Mouse (Mus musculus): ENCODE measurements around the gene Lcn2. TPM values are rescaled to one million over a fixed set of nuclear protein-coding genes. Genes with fewer than 3 reads are reported as not detected.

Gene Lcn2
- total and polyA plus RNA-seq, 2 experiments, result 10.0 to 29.3 TPM

DNA sequence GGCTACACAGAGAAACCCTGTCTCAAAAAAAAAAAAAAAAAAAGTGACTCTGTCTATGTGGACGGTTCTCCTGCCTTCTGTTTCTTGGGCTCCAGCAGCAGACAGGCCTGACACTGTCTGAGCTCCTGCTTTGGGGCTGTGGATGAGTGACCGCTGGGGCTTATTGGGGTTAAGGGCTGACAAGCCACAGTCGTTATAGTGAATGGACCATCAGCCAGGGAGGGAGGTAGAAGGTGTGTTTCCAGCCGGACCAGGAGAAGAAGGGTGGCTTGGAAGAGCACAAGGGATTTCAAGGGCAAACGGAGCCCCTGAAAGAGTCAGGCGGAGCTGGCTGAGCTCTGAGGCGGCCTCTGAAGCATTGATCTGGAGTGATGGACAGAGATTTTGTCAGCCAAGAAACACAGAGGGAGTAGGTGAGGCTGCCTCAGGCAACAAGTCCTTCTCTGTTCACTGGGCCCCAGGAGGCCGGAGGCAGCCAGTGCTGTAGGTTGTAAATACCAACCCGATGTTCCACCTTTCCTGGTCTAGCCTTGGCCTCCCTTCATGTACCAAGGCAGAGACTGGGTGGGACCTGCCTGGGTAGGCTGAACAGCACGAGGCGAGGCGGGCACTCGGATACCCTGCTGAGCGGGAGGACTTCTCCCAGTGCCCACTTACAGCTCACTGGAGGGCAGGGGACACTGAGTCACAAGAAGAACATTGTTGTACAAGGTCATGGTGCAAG lies 43.3 kb downstream of the Lcn2 start:
- Histone ChIP-seq H3K36me3 (ENCODE audit: control insufficient read depth, insufficient read depth, low read length) (no peaks in the 10 kb centered on the region), H3K9ac (ENCODE audit: low read depth, low read length) (no peak overlapping the region), H3K79me2 (ENCODE audit: control insufficient read depth, insufficient read depth, low read length) (no peaks in the 10 kb centered on the region), H3K27ac (replicated peaks; ENCODE audit: insufficient read depth, low read depth, low read length) (no peak overlapping the region), H3K27me3 (ENCODE audit: control insufficient read depth, insufficient read depth, low read length) (no peaks in the 10 kb centered on the region), H3K4me3 (ENCODE audit: insufficient read depth, low read depth, low read length) (no peak overlapping the region), H3K4me1 (ENCODE audit: control insufficient read depth, insufficient read depth, low read length) (no peaks in the 10 kb centered on the region)
- 83% methylated on average over 14 of the region's 14 CpGs for WGBS
- no peak for DNase-seq (ENCODE audit: extremely low read depth, low read depth, low spot score)
- TF ChIP-seq POLR2A (IDR thresholded peaks at IDR 0.05; ENCODE audit: extremely low read depth, insufficient read depth, low read length) (no peak), CTCF (IDR thresholded peaks at IDR 0.05; ENCODE audit: low read depth, low read length) (no peak)

DNA sequence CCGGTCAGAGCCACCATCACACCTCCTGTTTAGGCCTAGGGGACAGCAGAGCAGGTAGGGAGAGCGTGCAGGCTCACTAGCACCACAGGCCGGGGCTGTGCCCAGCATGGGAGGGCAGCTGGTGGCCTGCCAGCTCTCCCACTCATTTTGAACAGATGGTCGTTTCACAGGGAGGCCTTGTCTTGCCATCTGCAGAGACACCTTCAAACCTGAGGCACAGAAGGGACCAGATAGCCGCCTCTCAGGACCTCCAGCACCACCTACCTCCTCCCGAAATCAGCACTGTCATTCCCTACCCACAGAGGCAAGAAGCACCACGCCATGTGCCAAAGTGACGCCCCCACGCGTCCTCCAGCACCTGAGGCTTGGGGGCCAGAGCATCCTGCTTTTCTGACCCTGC lies 44.0 kb downstream of the Lcn2 start:
- WGBS, result 87% methylated on average over 10 of the region's 10 CpGs
- no peaks in the 10 kb centered on the region for H3K36me3 ChIP-seq (ENCODE audit: control insufficient read depth, insufficient read depth, low read length)
- no peaks in the 10 kb centered on the region for H3K27me3 ChIP-seq (ENCODE audit: control insufficient read depth, insufficient read depth, low read length)
- no peak overlapping the region for H3K27ac ChIP-seq (replicated peaks; ENCODE audit: insufficient read depth, low read depth, low read length)
- H3K4me3 ChIP-seq (ENCODE audit: insufficient read depth, low read depth, low read length), result no peak overlapping the region
- H3K4me1 ChIP-seq (ENCODE audit: control insufficient read depth, insufficient read depth, low read length), result no peaks in the 10 kb centered on the region
- no peak overlapping the region for H3K9ac ChIP-seq (ENCODE audit: low read depth, low read length)
- H3K79me2 ChIP-seq (ENCODE audit: control insufficient read depth, insufficient read depth, low read length), result no peaks in the 10 kb centered on the region
- no peak for DNase-seq (ENCODE audit: extremely low read depth, low read depth, low spot score)
- TF ChIP-seq CTCF (IDR thresholded peaks at IDR 0.05; ENCODE audit: low read depth, low read length) (no peak), POLR2A (IDR thresholded peaks at IDR 0.05; ENCODE audit: extremely low read depth, insufficient read depth, low read length) (no peak)

DNA sequence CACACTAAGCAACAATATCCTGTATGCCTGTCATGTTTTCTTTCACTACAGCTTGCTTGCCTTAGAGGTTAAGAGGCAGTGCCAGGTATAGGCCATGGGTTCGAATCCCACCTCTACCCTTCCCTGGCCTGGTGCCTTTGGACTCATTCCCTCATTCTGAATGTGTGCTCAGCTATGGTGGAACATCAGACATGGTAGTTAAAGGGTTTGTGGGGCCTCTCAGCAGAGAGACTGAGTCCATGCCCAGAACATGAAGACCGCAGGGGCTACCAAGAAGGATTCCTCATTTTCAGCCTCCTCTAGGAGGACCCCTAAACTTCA lies 44.7 kb downstream of the Lcn2 start:
- DNase-seq (ENCODE audit: extremely low read depth, low read depth, low spot score), result no peak
- TF ChIP-seq CTCF (IDR thresholded peaks at IDR 0.05; ENCODE audit: low read depth, low read length) (no peak), POLR2A (IDR thresholded peaks at IDR 0.05; ENCODE audit: extremely low read depth, insufficient read depth, low read length) (no peak)
- no peak overlapping the region for H3K9ac ChIP-seq (ENCODE audit: low read depth, low read length)
- H3K79me2 ChIP-seq (ENCODE audit: control insufficient read depth, insufficient read depth, low read length), result no peaks in the 10 kb centered on the region
- WGBS, result 98% methylated on average over 2 of the region's 2 CpGs
- no peaks in the 10 kb centered on the region for H3K27me3 ChIP-seq (ENCODE audit: control insufficient read depth, insufficient read depth, low read length)
- H3K4me3 ChIP-seq (ENCODE audit: insufficient read depth, low read depth, low read length), result no peak overlapping the region
- no peak overlapping the region for H3K27ac ChIP-seq (replicated peaks; ENCODE audit: insufficient read depth, low read depth, low read length)
- H3K36me3 ChIP-seq (ENCODE audit: control insufficient read depth, insufficient read depth, low read length), result no peaks in the 10 kb centered on the region
- H3K4me1 ChIP-seq (ENCODE audit: control insufficient read depth, insufficient read depth, low read length), result no peaks in the 10 kb centered on the region

DNA sequence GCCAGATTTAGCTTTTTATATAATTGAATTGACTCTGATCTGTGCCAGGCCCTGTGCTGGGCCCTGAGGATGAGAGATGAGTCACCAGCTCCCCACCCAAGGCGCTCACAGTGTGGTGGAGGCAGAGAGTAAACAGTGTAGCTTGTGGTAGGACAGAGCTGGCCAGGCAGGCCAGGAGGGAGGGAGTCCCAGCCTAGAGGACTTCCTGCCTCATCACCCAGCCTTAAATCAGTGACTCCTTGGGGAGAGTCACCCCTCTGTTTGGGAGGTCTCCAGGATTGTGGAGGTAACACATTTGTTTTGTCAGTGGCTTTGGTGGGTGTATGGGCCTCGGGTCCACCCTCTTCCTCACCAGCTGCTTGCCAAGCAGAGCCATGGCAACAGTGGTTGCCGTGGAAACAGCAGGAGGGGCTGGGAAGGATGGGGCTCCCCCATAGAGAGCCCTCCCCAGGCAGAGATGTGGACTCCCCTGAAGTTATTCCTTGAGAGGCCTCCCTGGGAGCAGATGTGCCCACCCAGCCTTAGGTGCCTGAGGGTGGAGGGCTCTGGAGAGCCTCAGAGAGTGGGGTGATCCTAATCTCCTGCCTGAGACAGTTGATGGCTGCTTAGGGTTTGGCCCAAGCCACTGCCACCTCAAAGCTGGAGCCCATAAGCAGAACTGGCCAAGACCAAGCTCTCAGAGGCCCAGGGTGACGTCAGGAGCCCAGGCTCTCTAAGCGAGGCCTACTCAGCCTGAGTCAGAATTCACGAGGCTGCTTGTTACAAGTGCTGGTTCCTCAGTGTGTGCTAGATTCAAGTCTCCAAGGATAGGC lies 45.3 kb downstream of the Lcn2 start:
- Histone ChIP-seq H3K27me3 (ENCODE audit: control insufficient read depth, insufficient read depth, low read length) (no peaks in the 10 kb centered on the region), H3K36me3 (ENCODE audit: control insufficient read depth, insufficient read depth, low read length) (no peaks in the 10 kb centered on the region), H3K79me2 (ENCODE audit: control insufficient read depth, insufficient read depth, low read length) (no peaks in the 10 kb centered on the region), H3K27ac (replicated peaks; ENCODE audit: insufficient read depth, low read depth, low read length) (no peak overlapping the region), H3K9ac (ENCODE audit: low read depth, low read length) (no peak overlapping the region), H3K4me1 (ENCODE audit: control insufficient read depth, insufficient read depth, low read length) (no peaks in the 10 kb centered on the region), H3K4me3 (ENCODE audit: insufficient read depth, low read depth, low read length) (no peak overlapping the region)
- TF ChIP-seq CTCF (IDR thresholded peaks at IDR 0.05; ENCODE audit: low read depth, low read length) (no peak), POLR2A (IDR thresholded peaks at IDR 0.05; ENCODE audit: extremely low read depth, insufficient read depth, low read length) (no peak)
- WGBS, result 82% methylated on average over 6 of the region's 6 CpGs
- DNase-seq (ENCODE audit: extremely low read depth, low read depth, low spot score), result no peak

DNA sequence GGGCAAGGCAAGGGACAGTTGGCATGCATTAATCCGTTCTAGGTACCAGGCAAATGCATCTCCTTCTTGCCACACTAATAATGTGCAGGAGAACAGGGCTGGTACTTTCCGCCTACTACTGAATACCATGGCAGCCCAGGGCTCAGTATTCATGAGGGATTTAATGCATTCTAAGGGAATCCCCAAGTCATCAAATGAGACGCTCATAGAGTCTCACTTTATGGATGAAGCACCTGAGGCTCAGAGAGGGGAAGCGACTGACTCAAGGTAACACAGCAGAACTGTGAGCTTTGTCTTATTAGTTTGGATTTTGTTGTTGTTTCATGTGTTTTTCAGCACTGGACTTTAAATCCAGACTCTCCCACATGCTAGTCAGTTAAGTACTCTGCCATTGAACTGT lies 46.0 kb downstream of the Lcn2 start:
- H3K4me1 ChIP-seq (ENCODE audit: control insufficient read depth, insufficient read depth, low read length), result no peaks in the 10 kb centered on the region
- no peak for TF ChIP-seq POLR2A (IDR thresholded peaks at IDR 0.05; ENCODE audit: extremely low read depth, insufficient read depth, low read length)
- TF ChIP-seq CTCF (IDR thresholded peaks at IDR 0.05; ENCODE audit: low read depth, low read length), result no peak
- no peak for DNase-seq (ENCODE audit: extremely low read depth, low read depth, low spot score)
- H3K27ac ChIP-seq (replicated peaks; ENCODE audit: insufficient read depth, low read depth, low read length), result no peak overlapping the region
- no peaks in the 10 kb centered on the region for H3K79me2 ChIP-seq (ENCODE audit: control insufficient read depth, insufficient read depth, low read length)
- no peak overlapping the region for H3K4me3 ChIP-seq (ENCODE audit: insufficient read depth, low read depth, low read length)
- H3K36me3 ChIP-seq (ENCODE audit: control insufficient read depth, insufficient read depth, low read length), result no peaks in the 10 kb centered on the region
- H3K27me3 ChIP-seq (ENCODE audit: control insufficient read depth, insufficient read depth, low read length), result no peaks in the 10 kb centered on the region
- 93% methylated on average over 4 of the region's 4 CpGs for WGBS
- no peak overlapping the region for H3K9ac ChIP-seq (ENCODE audit: low read depth, low read length)

DNA sequence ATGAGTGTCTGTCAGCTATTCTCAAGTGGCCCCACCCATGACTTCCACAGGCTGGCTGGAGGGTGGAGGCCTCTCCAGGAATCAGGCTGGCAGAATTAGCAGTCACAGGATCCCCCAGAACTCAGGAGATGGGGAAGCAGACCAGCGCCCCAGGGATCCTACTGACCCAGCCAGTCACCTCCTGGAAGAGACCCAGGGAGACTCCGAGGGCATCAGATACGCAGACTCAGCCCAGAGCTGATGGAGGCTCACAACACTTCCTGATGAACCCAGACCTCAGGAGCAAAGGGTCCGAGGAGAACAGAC lies 46.5 kb downstream of the Lcn2 start:
- Histone ChIP-seq H3K4me3 (ENCODE audit: insufficient read depth, low read depth, low read length) (no peak overlapping the region), H3K27me3 (ENCODE audit: control insufficient read depth, insufficient read depth, low read length) (no peaks in the 10 kb centered on the region), H3K79me2 (ENCODE audit: control insufficient read depth, insufficient read depth, low read length) (no peaks in the 10 kb centered on the region), H3K36me3 (ENCODE audit: control insufficient read depth, insufficient read depth, low read length) (no peaks in the 10 kb centered on the region), H3K4me1 (ENCODE audit: control insufficient read depth, insufficient read depth, low read length) (no peaks in the 10 kb centered on the region), H3K27ac (replicated peaks; ENCODE audit: insufficient read depth, low read depth, low read length) (no peak overlapping the region), H3K9ac (ENCODE audit: low read depth, low read length) (no peak overlapping the region)
- WGBS, result 85% methylated on average over 4 of the region's 4 CpGs
- DNase-seq (ENCODE audit: extremely low read depth, low read depth, low spot score), result no peak
- TF ChIP-seq CTCF (IDR thresholded peaks at IDR 0.05; ENCODE audit: low read depth, low read length) (no peak), POLR2A (IDR thresholded peaks at IDR 0.05; ENCODE audit: extremely low read depth, insufficient read depth, low read length) (no peak)

Measured in liver, adult 2 months (tissue).